Mouse (Mus musculus): ENCODE results near the gene Gm20662.
A peak's percentile ranks its signal among the peaks of the same experiment; 100 is the strongest.

Gm20662 gene

GRCm38 (mm10) chr9:107996049-107996448, at the start of gene Gm20662:
TSS of gene Gm20662 (plus strand) at chr9:107996349.
- no peak for DNase-seq

- DNase-seq: no peak
Measured at GRCm38 (mm10) chr9:107947241-107948194, 48.6 kb upstream of the Gm20662 start.

- no peak for DNase-seq
Measured at GRCm38 (mm10) chr9:107949184-107949921, 46.8 kb upstream of the Gm20662 start.

GRCm38 (mm10) chr9:107949922-107950235, 46.3 kb upstream of the Gm20662 start, which contains the start of gene Traip:
TSS of gene Traip (plus strand) at chr9:107950136.
- no peak for DNase-seq

GRCm38 (mm10) chr9:107950460-107951355, 45.4 kb upstream of the Gm20662 start:
- DNase-seq: peak; percentile 89

- no peak for DNase-seq
Measured at GRCm38 (mm10) chr9:107955613-107956289, 40.4 kb upstream of the Gm20662 start.

GRCm38 (mm10) chr9:107957141-107957540, 39.0 kb upstream of the Gm20662 start:
- DNase-seq: no peak

- DNase-seq: no peak
Measured at GRCm38 (mm10) chr9:107959896-107960295, 36.3 kb upstream of the Gm20662 start.

- DNase-seq: peak; percentile 29
Measured at GRCm38 (mm10) chr9:107960928-107961327, 35.2 kb upstream of the Gm20662 start.

GRCm38 (mm10) chr9:107961351-107961762, 34.8 kb upstream of the Gm20662 start:
- DNase-seq: no peak

- peak; percentile 44 for DNase-seq
Measured at GRCm38 (mm10) chr9:107961881-107962280, 34.3 kb upstream of the Gm20662 start.

- DNase-seq: no peak
Measured at GRCm38 (mm10) chr9:107962916-107963315, 33.2 kb upstream of the Gm20662 start.

GRCm38 (mm10) chr9:107963700-107964099, 32.4 kb upstream of the Gm20662 start:
- DNase-seq: peak; percentile 82

GRCm38 (mm10) chr9:107964681-107965080, 31.5 kb upstream of the Gm20662 start:
- DNase-seq: no peak

GRCm38 (mm10) chr9:107966676-107967075, 29.5 kb upstream of the Gm20662 start:
- DNase-seq: no peak

- DNase-seq: no peak
Measured at GRCm38 (mm10) chr9:107967437-107967836, 28.7 kb upstream of the Gm20662 start.

GRCm38 (mm10) chr9:107968531-107968930, 27.6 kb upstream of the Gm20662 start:
- no peak for DNase-seq

- no peak for DNase-seq
Measured at GRCm38 (mm10) chr9:107970311-107970710, 25.8 kb upstream of the Gm20662 start.

GRCm38 (mm10) chr9:107971690-107972541, 24.2 kb upstream of the Gm20662 start:
- no peak for DNase-seq

- DNase-seq: no peak
Measured at GRCm38 (mm10) chr9:107974491-107975171, 21.5 kb upstream of the Gm20662 start.
